Mouse (Mus musculus) effector memory CD4-positive, alpha-beta T cell, adult 7 months (primary cell): ENCODE results near the gene Scn11a. TPM values are rescaled to one million over a fixed set of nuclear protein-coding genes. Genes with fewer than 3 reads are reported as not detected.

Source experiments
- polyA plus RNA-seq: library from polyadenylated mRNA; unstranded; fragments of 100-300 nt; shearing (Covaris generic); gene quantifications from one replicate; pipeline ENCODE4 v1.2.1, GENCODE M21; 2017

The Scn11a gene
- 0.11 TPM for polyA plus RNA-seq

DNA sequence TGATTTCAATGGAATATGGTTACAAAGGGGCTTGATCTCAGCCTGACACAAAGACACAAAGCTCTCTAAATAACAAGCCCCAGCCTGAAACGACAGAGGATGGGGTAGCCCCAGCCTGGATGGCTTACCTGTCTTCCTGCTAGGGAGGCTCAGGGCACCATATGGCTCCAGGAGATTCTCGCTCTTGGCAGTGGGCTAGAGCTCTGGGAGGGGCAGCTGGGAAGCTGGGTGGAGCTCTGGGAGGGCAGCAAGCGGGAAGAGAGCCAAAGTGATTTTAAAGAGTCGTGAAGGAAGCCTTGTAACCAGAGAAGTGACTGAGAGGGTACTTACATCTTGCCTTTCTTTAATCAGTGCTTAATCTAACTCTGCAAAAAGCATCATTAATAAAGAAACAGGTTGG, at the start of gene Scn11a:
Scn11a (minus strand) TSS at position 160 of the 400 bp plus-strand sequence.

GRCm38 (mm10) chr9:119719222-119719621, 106.0 kb downstream of the Scn11a start, which contains the start of gene Scn10a:
TSS of gene Scn10a (minus strand) at chr9:119719322.

Other genes starting within 250 kb of the Scn11a start
- gene Scn5a, start 246.4 kb downstream of the Scn11a start, polyA plus RNA-seq, result not detected
- gene Scn10a, start 106.1 kb downstream of the Scn11a start, polyA plus RNA-seq, result 0.32 TPM
- gene Wdr48, start 69.4 kb upstream of the Scn11a start, polyA plus RNA-seq, result 58.3 TPM
- gene Gorasp1, start 112.1 kb upstream of the Scn11a start, polyA plus RNA-seq, result 1.2 TPM
- gene Ttc21a, start 112.2 kb upstream of the Scn11a start, polyA plus RNA-seq, result 0.12 TPM
- gene Csrnp1, start 159.2 kb upstream of the Scn11a start, polyA plus RNA-seq, result 365 TPM
- not detected for gene Xirp1, start 198.1 kb upstream of the Scn11a start, polyA plus RNA-seq
- 1.3 TPM for gene Cx3cr1, start 244.4 kb upstream of the Scn11a start, polyA plus RNA-seq